Mouse (Mus musculus) heart, adult 8-10 months (tissue): ENCODE results near the gene Gale. TPM values are rescaled to one million over a fixed set of nuclear protein-coding genes. Genes with fewer than 3 reads are reported as not detected.
"Not testable (repeated sequence)": the region's sequence is repeated elsewhere in the genome, so short reads cannot be mapped to it uniquely, and the experiment has no call there.

Experiments used
- DNase-seq: peaks from one replicate; pipeline ENCODE4 v3.0.0; 2022; ENCODE audit warnings: low spot score
- total RNA-seq, 4 experiments: library from RNA; stranded (reverse); gene quantifications; 2 replicates each; pipeline ENCODE4 v1.2.4; 2022

The Gale gene
- total RNA-seq, 4 experiments from 2014 or later, result 1.2 to 3.2 (median 1.6) TPM

DNA sequence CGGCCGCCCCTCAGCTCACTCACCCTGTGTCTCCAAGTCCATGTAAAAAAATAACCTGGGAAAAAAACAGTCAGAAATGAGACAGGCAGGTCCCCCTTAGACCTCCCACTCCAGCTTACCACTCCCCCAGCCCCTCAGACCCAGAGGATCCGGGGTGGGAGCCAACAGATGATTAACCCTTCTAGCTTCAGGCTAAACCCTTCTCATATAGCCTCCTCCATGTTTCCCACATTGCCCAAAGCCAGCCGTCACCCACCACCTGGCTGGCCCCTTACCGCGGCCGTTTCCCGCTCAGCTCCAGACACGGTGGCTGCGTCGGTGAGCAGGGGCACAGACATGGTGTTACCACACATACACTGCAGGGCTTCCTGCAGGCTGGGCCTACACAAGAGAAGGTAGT is 7.1 kb downstream of the Gale start:
- no peak for DNase-seq

DNA sequence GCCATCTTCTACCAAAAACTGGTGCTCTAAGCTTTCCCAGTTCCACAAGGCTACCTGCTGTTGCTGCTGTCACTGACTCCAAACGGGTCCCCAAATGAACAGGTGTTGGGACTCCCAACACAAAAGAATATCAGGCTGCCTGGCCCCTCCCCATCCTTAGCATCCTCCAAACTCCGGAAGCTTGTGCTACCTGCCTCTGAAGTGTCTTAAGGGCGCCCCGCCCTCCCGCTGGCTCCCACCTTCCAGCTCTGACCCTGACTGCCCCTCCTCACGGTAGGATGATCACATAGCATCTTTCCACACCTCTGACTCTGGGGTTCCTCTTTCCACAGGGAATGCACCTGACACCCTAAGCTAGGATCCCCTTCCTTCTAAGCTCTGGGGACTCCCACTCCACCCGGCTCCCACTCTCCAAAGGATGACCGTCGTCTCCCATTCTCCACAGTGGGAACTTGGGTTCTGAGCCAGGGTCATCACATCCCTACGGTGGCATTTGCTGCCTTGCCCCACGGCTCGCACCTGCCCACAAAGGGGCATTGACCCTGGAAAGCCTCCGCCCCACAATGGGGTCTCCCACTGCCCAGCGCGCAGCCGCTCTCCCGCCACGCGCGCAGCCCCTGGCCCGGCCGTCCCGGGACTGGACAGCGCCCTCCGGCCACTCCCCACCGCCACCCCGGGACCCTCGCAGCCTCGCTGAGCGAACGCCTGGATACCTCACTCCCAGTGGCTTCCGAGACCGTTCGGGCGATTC is 8.5 kb downstream of the Gale start:
- no peak for DNase-seq

DNA sequence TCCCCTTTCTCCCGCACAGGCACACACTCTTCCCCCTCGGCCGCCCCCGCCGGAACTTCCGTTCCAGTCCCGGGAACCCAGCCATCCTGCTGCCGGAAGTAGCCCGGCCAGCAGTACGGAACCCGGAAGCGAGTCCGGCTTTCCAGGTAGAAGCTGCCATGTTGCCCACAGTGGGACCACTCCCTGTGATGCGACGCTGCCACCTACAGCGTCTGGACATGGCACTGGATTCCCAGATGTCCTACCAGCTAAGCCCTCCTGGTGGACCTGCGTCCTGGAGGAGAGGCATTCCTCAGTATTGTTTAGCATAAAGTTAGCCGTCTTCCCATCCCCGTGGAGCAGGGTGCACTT is 9.0 kb downstream of the Gale start, which contains the start of gene Lypla2:
Gene Lypla2, minus strand, starts transcription at position 71 of the 351 bp plus-strand sequence.
- peak; percentile 91 for DNase-seq

DNA sequence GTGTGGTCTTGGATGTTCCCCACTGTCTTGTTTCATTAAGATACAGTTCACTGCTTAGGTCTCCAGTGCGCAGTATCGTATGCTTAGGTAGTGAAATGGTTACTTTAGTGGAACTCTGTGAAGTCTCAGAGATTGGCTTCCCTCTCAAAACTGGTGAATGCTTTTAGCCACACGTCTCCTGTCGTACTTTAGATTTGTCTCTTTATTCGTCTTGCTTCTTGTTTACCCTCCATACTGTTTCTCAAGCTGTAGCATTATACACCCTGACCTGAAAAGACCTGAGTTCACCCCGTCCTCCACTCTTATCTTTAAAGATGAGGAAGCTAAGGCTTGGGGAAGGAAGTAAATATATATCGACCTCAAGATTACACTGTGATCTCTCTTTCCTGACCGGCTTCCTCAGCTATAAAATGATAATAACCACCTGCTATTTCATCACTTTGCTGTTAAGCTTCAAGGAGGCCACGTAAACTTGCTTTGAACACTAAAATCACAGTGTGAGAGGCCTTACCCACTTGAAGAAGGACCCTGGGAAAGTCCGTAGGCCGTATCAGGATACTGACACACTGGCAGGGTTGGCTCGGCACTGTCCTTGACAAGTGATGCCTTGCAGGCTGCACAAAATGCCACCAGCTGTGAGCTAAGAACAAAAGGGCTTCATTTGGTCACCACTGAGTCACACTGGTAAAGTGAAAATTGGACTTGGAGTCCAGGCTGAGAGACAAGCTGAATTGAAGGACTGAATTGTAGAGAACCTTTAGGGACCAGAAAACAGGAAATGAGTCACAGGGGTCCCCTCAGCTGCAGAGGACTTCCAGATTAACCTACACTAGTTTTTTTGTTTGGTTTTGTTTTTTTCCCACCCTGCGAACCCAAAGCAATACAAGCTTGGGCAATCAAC is 9.6 kb downstream of the Gale start:
- DNase-seq, result no peak

DNA sequence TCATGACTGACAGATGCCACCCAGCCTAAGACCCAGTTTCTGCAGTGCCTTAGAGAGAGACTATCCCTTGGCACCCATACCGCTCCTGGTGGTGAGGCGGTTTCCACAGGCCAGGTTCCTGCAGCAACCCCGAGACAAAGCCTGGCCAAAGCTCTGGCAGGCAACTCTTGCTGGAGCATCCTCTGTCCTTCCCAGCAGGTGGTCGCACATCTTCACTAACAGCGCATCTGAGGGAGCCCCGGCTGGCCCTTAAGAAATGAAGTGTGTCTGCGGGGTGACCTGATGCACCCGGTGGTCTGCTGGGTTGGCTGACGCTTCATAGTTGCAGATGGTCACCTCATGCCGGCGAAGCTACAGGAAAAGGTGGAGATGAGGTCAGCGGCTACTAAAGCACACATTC is 12.6 kb downstream of the Gale start:
- DNase-seq, result no peak

DNA sequence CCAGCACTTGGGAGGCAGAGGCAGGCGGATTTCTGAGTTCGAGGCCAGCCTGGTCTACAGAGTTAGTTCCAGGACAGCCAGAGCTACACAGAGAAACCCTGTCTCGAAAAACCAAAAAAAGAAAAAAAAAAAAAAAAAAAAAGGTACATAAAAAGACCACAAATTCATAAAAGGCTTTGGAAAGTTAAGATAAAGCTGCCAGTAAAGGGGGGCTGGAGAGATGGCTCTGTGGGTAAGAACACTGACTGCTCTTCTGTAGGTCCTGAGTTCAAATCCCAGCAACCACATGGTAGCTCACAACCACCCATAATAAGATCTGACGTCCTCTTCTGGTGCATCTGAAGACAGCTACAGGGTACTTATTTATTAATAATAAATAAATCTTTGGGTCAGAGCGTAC is 16.7 kb downstream of the Gale start:
- not testable (repeated sequence) for DNase-seq

DNA sequence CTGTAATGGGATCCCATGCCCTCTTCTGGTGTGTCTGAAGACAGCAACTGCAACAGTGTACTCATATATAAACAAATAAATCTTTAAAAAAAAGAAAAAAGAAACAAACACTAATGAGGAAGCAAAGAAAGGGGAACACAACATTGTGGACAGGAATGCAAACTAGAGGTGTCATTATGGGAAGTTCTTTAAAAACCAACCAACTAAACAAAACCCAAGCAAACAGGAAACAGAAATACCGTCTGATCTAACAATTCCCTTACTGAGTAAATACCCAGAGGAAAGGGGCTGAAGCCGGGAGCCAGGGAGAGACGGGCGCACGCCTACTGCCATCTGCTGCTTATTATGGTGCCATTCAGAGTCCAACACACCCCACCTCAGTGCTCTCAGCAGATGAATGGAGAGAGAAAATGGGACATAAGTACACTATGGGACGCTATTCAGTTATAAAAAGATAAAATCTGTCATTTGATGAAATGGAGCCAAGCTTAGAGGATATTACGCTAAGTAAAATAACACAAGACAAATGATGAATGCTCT is 18.1 kb downstream of the Gale start:
- no peak for DNase-seq

DNA sequence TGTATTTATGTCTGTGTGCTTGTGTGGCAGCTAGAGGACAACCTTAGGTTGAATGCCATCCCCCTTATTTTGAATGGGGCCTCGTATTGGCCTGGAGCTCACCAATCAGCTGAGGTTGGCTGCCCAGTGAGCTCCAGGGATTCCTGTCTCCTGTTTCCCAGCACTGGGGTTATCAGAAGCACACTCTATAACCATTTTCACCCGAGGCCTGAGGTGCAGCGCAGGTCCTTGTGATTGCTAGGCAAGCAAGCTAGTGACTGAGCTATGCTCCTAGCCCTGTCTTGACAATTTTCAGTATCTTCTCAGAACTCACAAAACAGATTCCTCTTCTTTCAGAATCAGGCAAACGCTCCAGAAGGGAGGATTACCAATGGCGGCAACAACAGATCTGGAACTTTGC is 21.0 kb downstream of the Gale start:
- no peak for DNase-seq

DNA sequence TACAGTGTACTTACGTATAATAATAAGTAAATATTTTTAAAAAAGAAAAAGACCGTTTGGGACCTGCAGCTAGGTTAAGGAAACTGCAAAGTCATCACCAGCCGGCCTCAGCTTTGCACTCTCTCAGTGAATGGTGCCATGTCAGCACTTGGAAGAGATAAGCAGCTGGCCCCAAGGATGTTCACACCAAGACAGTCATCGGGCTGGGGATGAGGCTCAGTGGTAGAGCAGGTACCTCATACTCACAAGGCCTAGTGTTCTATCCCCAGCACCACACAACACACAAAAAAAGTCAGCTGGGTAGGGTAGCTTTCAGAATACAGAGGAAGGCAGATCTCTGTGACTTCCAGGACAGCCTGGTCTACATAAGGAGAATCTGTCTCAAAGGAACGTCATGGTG is 21.7 kb downstream of the Gale start:
- DNase-seq, result no peak

DNA sequence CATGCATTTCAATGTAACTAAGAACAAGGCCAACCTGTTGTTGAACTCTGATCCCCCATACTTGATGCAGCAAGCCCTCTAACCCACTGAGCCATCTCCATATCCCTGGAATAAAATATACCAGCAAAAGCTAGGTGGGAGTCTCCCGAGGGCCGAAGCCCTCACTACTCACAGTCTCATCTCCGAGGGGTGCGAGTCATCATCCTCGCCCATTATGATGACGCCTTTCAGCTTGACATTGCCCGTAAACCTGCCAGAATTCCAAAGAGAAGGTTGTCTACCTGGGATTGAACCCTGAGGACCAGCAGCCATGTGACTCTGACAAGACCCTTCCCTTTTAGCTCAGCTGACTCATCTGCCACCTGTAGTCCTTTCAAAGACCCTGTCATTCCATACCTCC is 22.2 kb downstream of the Gale start:
- no peak for DNase-seq

DNA sequence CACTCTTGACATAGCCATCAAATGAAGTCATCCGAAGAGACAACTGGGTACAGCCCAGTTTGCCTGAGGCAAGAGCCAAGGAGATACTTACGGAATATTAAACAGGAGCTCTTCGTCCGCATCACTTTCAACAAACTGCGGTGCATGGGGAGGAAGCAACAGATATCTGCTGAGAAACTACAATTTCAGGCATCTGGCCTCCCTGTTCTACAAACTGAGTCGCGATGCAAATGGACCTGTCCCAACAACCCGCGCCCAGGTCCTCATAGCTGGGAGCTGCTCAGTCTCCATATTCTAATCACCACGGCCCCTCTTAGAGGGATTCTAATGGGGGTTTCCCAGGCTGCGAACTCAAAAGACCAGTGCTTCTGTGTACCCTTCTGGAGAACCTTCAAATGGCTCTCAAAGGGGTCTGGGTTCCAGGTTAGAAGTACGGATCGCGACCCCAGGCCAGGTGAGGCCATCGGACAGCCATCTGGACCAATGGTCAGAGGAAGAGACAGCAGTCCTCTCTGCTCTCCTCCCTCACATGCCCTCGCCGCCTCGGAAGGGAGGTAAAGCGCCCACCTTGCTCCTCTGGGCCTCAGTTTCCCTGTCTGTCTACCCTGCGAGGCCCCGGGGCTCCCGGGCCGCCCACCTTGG is 22.9 kb downstream of the Gale start:
- DNase-seq, result no peak

DNA sequence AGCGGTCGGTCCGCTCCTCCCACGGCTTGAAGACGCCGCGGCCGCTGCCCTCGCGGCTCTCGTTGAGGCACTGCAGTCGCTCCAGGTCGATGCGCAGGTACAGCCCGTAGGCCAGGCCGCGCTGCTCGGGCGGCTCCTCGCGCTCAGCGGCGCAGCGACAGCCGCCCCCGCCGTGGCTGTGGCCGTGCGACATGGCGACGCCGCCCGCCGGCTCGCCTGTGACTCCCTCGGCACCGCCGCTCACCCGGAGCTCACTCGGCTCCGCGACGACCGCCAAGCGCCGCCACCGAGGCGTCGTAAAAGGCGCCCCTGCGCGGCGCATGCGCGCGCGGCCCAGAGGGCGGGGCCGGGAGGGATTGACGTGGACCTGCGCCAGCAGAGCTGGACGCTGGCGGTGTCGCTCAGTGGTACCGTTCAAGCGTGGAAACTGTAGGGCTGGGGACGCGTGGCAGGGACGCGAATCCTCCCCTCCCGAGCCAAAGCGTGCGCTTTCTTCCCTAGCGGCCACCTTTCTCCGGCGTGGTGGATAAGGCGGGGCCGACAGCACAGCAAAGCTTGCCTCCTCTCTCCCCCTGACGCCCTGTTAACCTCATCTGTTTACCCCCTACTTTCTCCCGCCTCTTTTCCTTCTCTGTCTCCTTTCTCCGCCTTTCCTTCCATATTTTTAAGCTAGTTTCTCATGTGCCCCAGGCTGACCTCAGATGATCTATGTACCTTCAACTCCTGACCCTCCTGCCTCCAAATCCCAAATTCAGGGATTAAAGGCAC is 23.6 kb downstream of the Gale start, which contains the start of gene Pithd1:
Gene Pithd1, minus strand, starts transcription at position 322 of the 768 bp plus-strand sequence.
- DNase-seq, result peak; percentile 90

DNA sequence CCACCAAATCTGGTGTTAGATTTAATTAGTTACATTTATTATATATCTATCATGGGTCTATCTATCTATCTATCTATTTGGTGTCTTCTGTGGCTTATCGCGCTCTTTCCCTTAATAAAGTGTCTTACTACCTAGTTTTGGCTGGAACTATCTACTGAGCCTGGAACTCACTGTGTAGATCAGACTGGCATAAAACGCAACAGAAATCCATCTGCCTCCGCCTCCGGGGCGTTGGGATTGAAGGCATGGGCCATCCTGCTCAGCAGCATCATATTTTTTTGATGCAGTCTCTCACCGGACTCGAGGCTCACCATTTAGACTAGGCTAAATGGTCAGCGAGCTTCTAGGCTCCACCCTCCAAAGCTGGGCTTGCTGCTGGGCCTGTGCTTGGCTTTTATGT is 24.2 kb downstream of the Gale start:
- no peak for DNase-seq

DNA sequence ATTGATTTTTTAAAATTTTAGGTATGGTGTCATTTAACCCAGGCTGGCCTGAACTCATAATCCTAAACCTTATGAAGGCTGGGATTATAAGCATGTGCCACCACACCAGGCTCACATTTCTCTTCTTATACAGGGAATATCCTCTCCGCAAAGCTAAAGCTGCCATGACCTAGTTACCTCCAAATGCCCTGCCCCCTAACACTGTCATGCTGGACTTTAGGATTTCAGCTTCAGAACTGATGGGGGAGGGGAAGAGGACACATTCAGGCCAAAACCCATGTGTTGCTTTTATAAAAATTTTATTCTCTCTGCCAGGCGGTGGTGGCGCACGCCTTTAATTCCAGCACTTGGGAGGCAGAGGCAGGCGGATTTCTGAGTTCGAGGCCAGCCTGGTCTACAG is 30.4 kb downstream of the Gale start:
- no peak for DNase-seq

DNA sequence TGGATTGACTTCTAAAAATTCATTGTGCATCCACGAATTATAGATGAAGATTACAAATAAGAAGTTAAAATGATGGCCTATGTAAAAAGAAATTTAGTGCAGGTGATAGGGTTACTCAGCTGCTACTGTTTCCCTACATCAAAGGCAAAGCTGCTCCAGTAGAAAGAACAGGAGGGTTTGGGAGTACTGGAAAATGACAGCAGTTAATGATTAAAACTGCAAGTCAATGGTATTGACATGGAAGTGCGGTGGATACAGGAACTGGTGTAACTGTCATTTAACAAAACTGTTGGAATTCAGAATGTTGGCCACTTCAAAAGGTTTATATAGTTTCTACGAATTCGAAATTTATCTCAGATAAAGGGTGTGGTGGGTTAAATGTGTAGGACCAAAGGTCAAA is 31.6 kb downstream of the Gale start:
- no peak for DNase-seq

DNA sequence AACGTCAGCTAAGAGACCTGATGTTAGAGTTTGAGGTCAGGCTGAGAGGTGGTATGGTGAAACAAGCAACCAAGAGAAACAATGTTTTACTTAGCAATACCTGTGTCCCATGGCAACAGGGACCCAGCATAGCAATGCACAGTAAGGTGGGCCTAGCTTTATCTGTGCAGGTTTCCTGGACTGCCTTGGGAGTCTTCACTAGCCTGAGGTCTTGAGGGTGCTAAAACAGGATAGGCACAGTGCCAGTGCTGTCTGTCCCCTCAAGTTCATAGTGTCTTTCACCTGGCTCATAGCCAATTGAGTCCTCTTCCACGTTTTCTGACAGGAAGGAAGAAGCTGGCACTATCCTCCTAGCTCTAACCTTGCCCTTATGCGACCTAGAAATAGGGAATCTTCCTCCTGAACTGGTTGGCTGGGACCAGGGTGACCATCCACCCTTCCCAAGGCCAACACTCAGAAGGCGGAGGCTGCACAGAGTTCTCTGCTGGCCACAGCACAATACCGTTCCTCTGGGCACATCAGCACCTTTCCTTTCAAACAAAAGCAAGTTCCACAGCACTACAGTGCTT is 40.7 kb downstream of the Gale start:
- DNase-seq, result no peak

DNA sequence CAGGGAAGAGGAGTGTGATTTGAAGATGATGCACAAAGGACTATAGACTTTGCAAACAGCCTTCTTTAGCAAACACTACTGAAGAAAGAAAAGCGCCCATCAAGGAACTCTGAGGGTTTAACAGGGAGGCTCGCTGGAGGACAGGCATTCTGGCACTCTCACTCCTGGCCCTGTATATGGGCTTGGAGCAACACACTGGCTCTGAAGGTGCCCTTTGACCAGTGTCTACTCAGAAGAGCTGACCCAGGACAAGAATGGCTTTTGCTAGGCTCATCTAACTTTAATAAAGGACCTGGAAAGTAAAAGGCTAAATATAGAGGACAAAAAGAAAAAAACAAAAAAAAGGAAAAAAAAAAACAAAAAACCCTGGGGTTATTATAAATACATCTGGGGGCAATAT is 41.4 kb downstream of the Gale start:
- no peak for DNase-seq

DNA sequence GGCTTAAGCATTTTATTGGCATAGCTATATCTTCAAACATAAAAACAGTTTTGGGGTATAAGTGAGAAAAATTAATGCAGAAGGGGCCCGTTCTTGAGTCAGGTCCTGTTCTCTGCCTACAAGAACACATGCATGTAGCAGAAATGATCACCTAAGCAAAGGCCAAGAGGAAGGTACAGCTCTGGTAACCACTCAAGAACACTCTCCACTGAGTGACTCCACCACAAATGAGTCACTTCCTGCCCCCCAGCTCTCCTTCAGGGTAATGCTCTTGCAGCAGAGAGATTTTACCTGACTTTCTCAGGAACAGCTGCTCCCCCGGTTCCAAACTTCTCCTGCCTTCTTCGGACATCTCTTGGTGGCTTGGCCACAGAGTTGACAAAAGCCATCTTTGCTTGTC is 43.3 kb downstream of the Gale start:
- DNase-seq, result no peak

DNA sequence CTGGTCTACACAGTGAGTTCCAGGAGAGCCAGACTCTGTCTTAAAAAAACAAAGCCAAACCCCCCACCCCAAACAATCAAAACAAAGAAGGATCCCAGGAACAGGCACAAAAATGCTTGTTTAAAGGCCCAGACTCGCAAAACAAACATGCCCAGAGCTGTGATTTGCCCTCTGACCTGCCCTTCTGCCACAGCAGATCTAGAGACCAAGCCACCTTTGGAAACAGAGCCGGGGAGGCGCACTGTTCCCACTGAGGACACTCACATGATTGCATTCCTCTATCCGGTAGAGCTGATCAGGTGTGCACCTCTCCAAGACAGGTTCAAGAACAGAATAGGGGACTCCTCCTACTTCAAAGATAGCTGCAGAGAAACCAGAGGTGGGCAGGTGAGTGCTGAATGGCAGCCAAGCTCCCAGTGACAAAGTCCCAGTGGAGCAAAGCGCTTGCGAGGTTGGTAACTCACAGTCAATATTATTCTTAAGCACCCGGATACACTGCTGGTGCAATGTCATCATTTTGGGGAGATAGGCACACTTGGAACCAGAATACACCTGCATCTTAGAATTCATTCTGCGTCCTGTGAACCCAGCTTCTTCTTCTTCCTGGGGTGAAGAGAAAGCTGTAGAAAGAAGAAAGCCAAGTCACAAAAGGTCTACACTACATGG is 45.4 kb downstream of the Gale start:
- no peak for DNase-seq

DNA sequence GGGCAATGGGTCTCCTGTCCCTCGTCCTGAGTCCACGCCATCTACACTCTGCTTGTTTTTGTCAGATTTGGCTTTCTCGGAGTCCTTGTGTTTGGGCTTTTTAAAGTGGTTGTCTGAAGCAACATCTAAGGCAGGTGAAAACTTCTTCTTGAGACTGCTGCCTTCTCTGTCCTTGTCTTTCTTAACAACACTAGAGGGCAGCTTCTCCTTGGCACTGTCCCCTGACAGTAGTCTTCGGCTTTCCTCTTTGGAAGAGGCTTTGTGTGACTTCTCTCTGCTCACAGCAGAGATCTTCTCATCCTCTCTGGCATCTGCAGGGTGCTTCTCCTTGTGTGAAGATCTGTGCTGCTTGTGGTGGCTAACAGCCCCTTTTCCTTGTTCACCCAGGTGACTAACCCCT is 47.1 kb downstream of the Gale start:
- no peak for DNase-seq
